Mouse (Mus musculus) liver, adult 10 weeks (tissue): ENCODE data around the gene Olfr803. TPM values are rescaled to one million over a fixed set of nuclear protein-coding genes. Genes with fewer than 3 reads are reported as not detected.

Experiments used
- polyA plus RNA-seq: library from polyadenylated mRNA; stranded (reverse); fragments of 350-450 nt; fragmentation: Illumina TruSeq; extraction: RNeasy Lipid Tissue Mini Kit (QIAGEN cat#74804); gene quantifications from one replicate; pipeline ENCODE4 v1.2.3, GENCODE M21; 2014; ENCODE audit warnings: low read depth, low replicate concordance

Gene Olfr803
- not detected for polyA plus RNA-seq

GRCm38 (mm10) chr10:129694186-129694585 lies at the start of gene Olfr803:
Gene Olfr803, minus strand, starts transcription at chr10:129694286.

GRCm38 (mm10) chr10:129741821-129742220 lies 47.7 kb upstream of the Olfr803 start, which contains the start of gene Olfr806:
Gene Olfr806, minus strand, starts transcription at chr10:129741921.

GRCm38 (mm10) chr10:129729275-129729674 lies 35.2 kb upstream of the Olfr803 start, which contains the start of gene Olfr805:
Gene Olfr805, minus strand, starts transcription at chr10:129729375.

GRCm38 (mm10) chr10:129702910-129703309 lies 8.8 kb upstream of the Olfr803 start, which contains the start of gene Olfr804:
Gene Olfr804, plus strand, starts transcription at chr10:129703210.

GRCm38 (mm10) chr10:129688069-129688468 lies 6.0 kb downstream of the Olfr803 start, which contains the start of gene Olfr802:
Gene Olfr802, minus strand, starts transcription at chr10:129688169.

GRCm38 (mm10) chr10:129673765-129674164 lies 20.3 kb downstream of the Olfr803 start, which contains the start of gene Olfr801:
Gene Olfr801, minus strand, starts transcription at chr10:129673865.

GRCm38 (mm10) chr10:129657394-129657793 lies 36.7 kb downstream of the Olfr803 start, which contains the start of gene Olfr800:
Gene Olfr800, plus strand, starts transcription at chr10:129657694.

Other genes starting within 250 kb of the Olfr803 start
- gene Olfr787, start 232.4 kb downstream of the Olfr803 start, polyA plus RNA-seq: not detected
- gene Olfr788, start 223.3 kb downstream of the Olfr803 start, polyA plus RNA-seq: not detected
- not detected for gene Olfr789, start 209.5 kb downstream of the Olfr803 start, polyA plus RNA-seq
- not detected for gene Olfr790, start 195.8 kb downstream of the Olfr803 start, polyA plus RNA-seq
- gene Olfr791, start 172.5 kb downstream of the Olfr803 start, polyA plus RNA-seq: not detected
- gene Olfr792, start 155.1 kb downstream of the Olfr803 start, polyA plus RNA-seq: not detected
- gene Olfr794, start 126.6 kb downstream of the Olfr803 start, polyA plus RNA-seq: not detected
- not detected for gene Olfr796, start 81.7 kb downstream of the Olfr803 start, polyA plus RNA-seq
- not detected for gene Olfr798, start 66.4 kb downstream of the Olfr803 start, polyA plus RNA-seq
- not detected for gene Olfr799, start 56.8 kb downstream of the Olfr803 start, polyA plus RNA-seq
- not detected for gene Olfr800, start 36.6 kb downstream of the Olfr803 start, polyA plus RNA-seq
- gene Olfr801, start 20.4 kb downstream of the Olfr803 start, polyA plus RNA-seq: not detected
- not detected for gene Olfr802, start 6.1 kb downstream of the Olfr803 start, polyA plus RNA-seq
- gene Olfr804, start 8.9 kb upstream of the Olfr803 start, polyA plus RNA-seq: not detected
- gene Olfr805, start 35.1 kb upstream of the Olfr803 start, polyA plus RNA-seq: not detected
- not detected for gene Olfr806, start 47.6 kb upstream of the Olfr803 start, polyA plus RNA-seq
- not detected for gene Olfr807, start 63.5 kb upstream of the Olfr803 start, polyA plus RNA-seq
- gene Olfr808, start 71.2 kb upstream of the Olfr803 start, polyA plus RNA-seq: not detected
- not detected for gene Olfr809, start 80.4 kb upstream of the Olfr803 start, polyA plus RNA-seq
- gene Olfr810, start 100.6 kb upstream of the Olfr803 start, polyA plus RNA-seq: not detected
- gene Olfr811, start 110.1 kb upstream of the Olfr803 start, polyA plus RNA-seq: not detected
- gene Olfr812, start 151.8 kb upstream of the Olfr803 start, polyA plus RNA-seq: not detected
- not detected for gene Olfr813, start 161.1 kb upstream of the Olfr803 start, polyA plus RNA-seq
- not detected for gene Olfr814, start 185.6 kb upstream of the Olfr803 start, polyA plus RNA-seq
- not detected for gene Olfr815, start 211.6 kb upstream of the Olfr803 start, polyA plus RNA-seq
- not detected for gene Olfr816, start 221.3 kb upstream of the Olfr803 start, polyA plus RNA-seq